Mouse (Mus musculus): ENCODE results near the gene Fbxo46. TPM values are rescaled to one million over a fixed set of nuclear protein-coding genes. Genes with fewer than 3 reads are reported as not detected.

The Fbxo46 gene
- total and polyA plus RNA-seq, 2 experiments from 2014 or later, result 9.9 to 20.6 TPM

- ATAC-seq (ENCODE audit: low FRiP score) (no peak), DNase-seq (ENCODE audit: low spot score) (peak; percentile 83)
- Histone ChIP-seq H3K9me3 (ENCODE audit: low read length) (no peaks in the 10 kb centered on the region), H3K4me3 (ENCODE audit: low read depth, low read length) (peak overlapping the region; percentile 74), H3K27ac (ENCODE audit: low read depth, low read length) (no peak overlapping the region), H3K9ac (replicated peaks; ENCODE audit: low read length, poor library complexity, severe bottlenecking) (peak overlapping the region; percentile 29; the same call in 1 of the 2 replicates), H3K27me3 (ENCODE audit: insufficient read depth, low read length) (no peaks in the 10 kb centered on the region), H3K4me1 (ENCODE audit: insufficient read depth, low read length) (no peaks in the 10 kb centered on the region; the same call in 1 of the 2 replicates), H3K4me2 (ENCODE audit: low read depth, low read length, poor library complexity, severe bottlenecking) (peak overlapping the region; percentile 88), H3K36me3 (ENCODE audit: insufficient read depth, low read length) (0 out of 2 replicates have a peak, but pooled peaks cover 2% of the 10 kb centered on the region)
- TF ChIP-seq CTCF (IDR thresholded peaks at IDR 0.05), result peak; percentile 77
- under 1% methylated on average over 23 of the region's 32 CpGs for WGBS
Measured at GRCm38 (mm10) chr7:19179173-19179572, 59.5 kb downstream of the Fbxo46 start.

GRCm38 (mm10) chr7:19179936-19180335 is 60.3 kb downstream of the Fbxo46 start:
- no peak overlapping the region for H3K9ac ChIP-seq (replicated peaks; ENCODE audit: low read length, poor library complexity, severe bottlenecking)
- H3K27ac ChIP-seq (ENCODE audit: low read depth, low read length), result no peak overlapping the region
- no peak for DNase-seq (ENCODE audit: low spot score)
- peak overlapping the region; percentile 88 for H3K4me2 ChIP-seq (ENCODE audit: low read depth, low read length, poor library complexity, severe bottlenecking)
- TF ChIP-seq CTCF (IDR thresholded peaks at IDR 0.05), result no peak
- no peaks in the 10 kb centered on the region for H3K27me3 ChIP-seq (ENCODE audit: insufficient read depth, low read length)
- H3K36me3 ChIP-seq (ENCODE audit: insufficient read depth, low read length), result 0 out of 2 replicates have a peak, but pooled peaks cover 6% of the 10 kb centered on the region
- WGBS, result 52% methylated on average over 6 of the region's 6 CpGs
- peak overlapping the region; percentile 74 for H3K4me3 ChIP-seq (ENCODE audit: low read depth, low read length)
- H3K9me3 ChIP-seq (ENCODE audit: low read length), result no peaks in the 10 kb centered on the region
- no peaks in the 10 kb centered on the region; the same call in 1 of the 2 replicates for H3K4me1 ChIP-seq (ENCODE audit: insufficient read depth, low read length)
- no peak for ATAC-seq (ENCODE audit: low FRiP score)

- H3K9me3 ChIP-seq (ENCODE audit: low read length), result no peaks in the 10 kb centered on the region
- H3K4me1 ChIP-seq (ENCODE audit: insufficient read depth, low read length), result no peaks in the 10 kb centered on the region; the same call in 1 of the 2 replicates
- TF ChIP-seq CTCF (IDR thresholded peaks at IDR 0.05), result no peak
- H3K36me3 ChIP-seq (ENCODE audit: insufficient read depth, low read length), result peaks cover 7% of the 10 kb centered on the region
- ATAC-seq (ENCODE audit: low FRiP score), result no peak
- peak overlapping the region; percentile 21 for H3K4me3 ChIP-seq (ENCODE audit: low read depth, low read length)
- no peak for DNase-seq (ENCODE audit: low spot score)
- peak overlapping the region; percentile 36 for H3K4me2 ChIP-seq (ENCODE audit: low read depth, low read length, poor library complexity, severe bottlenecking)
- H3K27me3 ChIP-seq (ENCODE audit: insufficient read depth, low read length), result no peaks in the 10 kb centered on the region
- no peak overlapping the region for H3K27ac ChIP-seq (ENCODE audit: low read depth, low read length)
- H3K9ac ChIP-seq (replicated peaks; ENCODE audit: low read length, poor library complexity, severe bottlenecking), result 0 out of 2 replicates have a peak overlapping the region, but pooled peaks have one; percentile 19
- 7% methylated on average over 23 of the region's 27 CpGs for WGBS
Measured at GRCm38 (mm10) chr7:19180862-19181429, 61.3 kb downstream of the Fbxo46 start.

- Histone ChIP-seq H3K9me3 (ENCODE audit: low read length) (no peaks in the 10 kb centered on the region), H3K27me3 (ENCODE audit: insufficient read depth, low read length) (no peaks in the 10 kb centered on the region), H3K4me3 (ENCODE audit: low read depth, low read length) (no peak overlapping the region), H3K4me2 (ENCODE audit: low read depth, low read length, poor library complexity, severe bottlenecking) (no peak overlapping the region), H3K36me3 (ENCODE audit: insufficient read depth, low read length) (peaks cover 24% of the 10 kb centered on the region), H3K27ac (ENCODE audit: low read depth, low read length) (no peak overlapping the region), H3K9ac (replicated peaks; ENCODE audit: low read length, poor library complexity, severe bottlenecking) (no peak overlapping the region), H3K4me1 (ENCODE audit: insufficient read depth, low read length) (no peaks in the 10 kb centered on the region; the same call in 1 of the 2 replicates)
- no peak for DNase-seq (ENCODE audit: low spot score)
- no peak for ATAC-seq (ENCODE audit: low FRiP score)
- 72% methylated on average over 2 of the region's 2 CpGs for WGBS
- no peak for TF ChIP-seq CTCF (IDR thresholded peaks at IDR 0.05)
Measured at GRCm38 (mm10) chr7:19184250-19184649, 64.6 kb downstream of the Fbxo46 start.

- Histone ChIP-seq H3K4me3 (ENCODE audit: low read depth, low read length) (no peak overlapping the region), H3K27ac (ENCODE audit: low read depth, low read length) (no peak overlapping the region), H3K27me3 (ENCODE audit: insufficient read depth, low read length) (no peaks in the 10 kb centered on the region), H3K36me3 (ENCODE audit: insufficient read depth, low read length) (peaks cover 24% of the 10 kb centered on the region), H3K4me2 (ENCODE audit: low read depth, low read length, poor library complexity, severe bottlenecking) (no peak overlapping the region), H3K9me3 (ENCODE audit: low read length) (no peaks in the 10 kb centered on the region), H3K4me1 (ENCODE audit: insufficient read depth, low read length) (no peaks in the 10 kb centered on the region; the same call in 1 of the 2 replicates), H3K9ac (replicated peaks; ENCODE audit: low read length, poor library complexity, severe bottlenecking) (peak overlapping the region; percentile 0; the same call in 1 of the 2 replicates)
- TF ChIP-seq CTCF (IDR thresholded peaks at IDR 0.05), result no peak
- peak; percentile 56 for DNase-seq (ENCODE audit: low spot score)
- WGBS, result 49% methylated on average over 6 of the region's 6 CpGs
- no peak for ATAC-seq (ENCODE audit: low FRiP score)
Measured at GRCm38 (mm10) chr7:19184758-19185157, 65.1 kb downstream of the Fbxo46 start.

MicroRNA genes within 50 kb of the gene (microRNA counts, 519-probe panel; counts per million panel counts)
- microRNA mmu-miR-330, result 1,396 counts per million, percentile 61 among the panel's probes with 10 or more counts

Small RNA genes within 50 kb of the gene (microRNA-seq; reads per million reads assigned to microRNA genes)
- gene Mir3100 (ENCODE audit: borderline number of aligned reads), result 1.3 reads per million
- gene Mir330 (ENCODE audit: borderline number of aligned reads), result 975 reads per million, percentile 74 among the genes with 10 or more reads in this experiment

Other genes with a start within 250 kb of the Fbxo46 start
- gene Pglyrp1, start 248.5 kb upstream of the Fbxo46 start, total RNA-seq (2014; rRNA removed), result 17.3 and 18.2 TPM in 2 replicates
- 26.8 and 27.1 TPM in 2 replicates for gene Pglyrp1, start 248.5 kb upstream of the Fbxo46 start, polyA plus RNA-seq (2015; fragmentation: Nextera tagmentation; extraction: Ambion mirVana)
- 21.3 and 25.5 TPM in 2 replicates for gene Ccdc61, start 209.4 kb upstream of the Fbxo46 start, total RNA-seq (2014; rRNA removed)
- 29.5 and 35.2 TPM in 2 replicates for gene Ccdc61, start 209.4 kb upstream of the Fbxo46 start, polyA plus RNA-seq (2015; fragmentation: Nextera tagmentation; extraction: Ambion mirVana)
- 20.9 and 26.5 TPM in 2 replicates for gene Nova2, start 194.0 kb upstream of the Fbxo46 start, total RNA-seq (2014; rRNA removed)
- 8.7 and 10.1 TPM in 2 replicates for gene Nova2, start 194.0 kb upstream of the Fbxo46 start, polyA plus RNA-seq (2015; fragmentation: Nextera tagmentation; extraction: Ambion mirVana)
- 1.7 and 3.7 TPM in 2 replicates for gene Nanos2, start 132.5 kb upstream of the Fbxo46 start, total RNA-seq (2014; rRNA removed)
- 0.59 and 1.3 TPM in 2 replicates for gene Nanos2, start 132.5 kb upstream of the Fbxo46 start, polyA plus RNA-seq (2015; fragmentation: Nextera tagmentation; extraction: Ambion mirVana)
- gene Mypop, start 128.6 kb upstream of the Fbxo46 start, total RNA-seq (2014; rRNA removed), result 16.0 and 21.2 TPM in 2 replicates
- gene Mypop, start 128.6 kb upstream of the Fbxo46 start, polyA plus RNA-seq (2015; fragmentation: Nextera tagmentation; extraction: Ambion mirVana), result 4.7 and 5.0 TPM in 2 replicates
- 115 and 133 TPM in 2 replicates for gene Irf2bp1, start 115.8 kb upstream of the Fbxo46 start, total RNA-seq (2014; rRNA removed)
- gene Irf2bp1, start 115.8 kb upstream of the Fbxo46 start, polyA plus RNA-seq (2015; fragmentation: Nextera tagmentation; extraction: Ambion mirVana), result 25.6 and 26.1 TPM in 2 replicates
- gene Foxa3, start 96.3 kb upstream of the Fbxo46 start, total RNA-seq (2014; rRNA removed), result not detected in 2 replicates
- not detected in 2 replicates for gene Foxa3, start 96.3 kb upstream of the Fbxo46 start, polyA plus RNA-seq (2015; fragmentation: Nextera tagmentation; extraction: Ambion mirVana)
- 73.5 and 74.2 TPM in 2 replicates for gene Sympk, start 95.5 kb upstream of the Fbxo46 start, total RNA-seq (2014; rRNA removed)
- gene Sympk, start 95.5 kb upstream of the Fbxo46 start, polyA plus RNA-seq (2015; fragmentation: Nextera tagmentation; extraction: Ambion mirVana), result 19.5 and 19.7 TPM in 2 replicates
- not detected in 2 replicates for gene Rsph6a, start 65.2 kb upstream of the Fbxo46 start, total RNA-seq (2014; rRNA removed)
- 0.57 and 0.75 TPM in 2 replicates for gene Rsph6a, start 65.2 kb upstream of the Fbxo46 start, polyA plus RNA-seq (2015; fragmentation: Nextera tagmentation; extraction: Ambion mirVana)
- gene Dmwd, start 43.6 kb upstream of the Fbxo46 start, total RNA-seq (2014; rRNA removed), result 134 and 136 TPM in 2 replicates
- gene Dmwd, start 43.6 kb upstream of the Fbxo46 start, polyA plus RNA-seq (2015; fragmentation: Nextera tagmentation; extraction: Ambion mirVana), result 33.1 and 35.4 TPM in 2 replicates
- 12.3 and 32.1 TPM in 2 replicates for gene Dmpk, start 36.0 kb upstream of the Fbxo46 start, total RNA-seq (2014; rRNA removed)
- gene Dmpk, start 36.0 kb upstream of the Fbxo46 start, polyA plus RNA-seq (2015; fragmentation: Nextera tagmentation; extraction: Ambion mirVana), result 4.0 and 5.1 TPM in 2 replicates
- 5.4 and 8.2 TPM in 2 replicates for gene Six5, start 25.3 kb upstream of the Fbxo46 start, total RNA-seq (2014; rRNA removed)
- gene Six5, start 25.3 kb upstream of the Fbxo46 start, polyA plus RNA-seq (2015; fragmentation: Nextera tagmentation; extraction: Ambion mirVana), result 1.2 and 1.4 TPM in 2 replicates
- gene Gm4969, start 1.5 kb upstream of the Fbxo46 start, total RNA-seq (2014; rRNA removed), result 9.4 and 9.6 TPM in 2 replicates
- gene Gm4969, start 1.5 kb upstream of the Fbxo46 start, polyA plus RNA-seq (2015; fragmentation: Nextera tagmentation; extraction: Ambion mirVana), result 12.7 and 12.9 TPM in 2 replicates
- 17.3 and 17.8 TPM in 2 replicates for gene Qpctl, start 29.4 kb downstream of the Fbxo46 start, total RNA-seq (2014; rRNA removed)
- gene Qpctl, start 29.4 kb downstream of the Fbxo46 start, polyA plus RNA-seq (2015; fragmentation: Nextera tagmentation; extraction: Ambion mirVana), result 30.2 and 32.5 TPM in 2 replicates
- 31.4 and 36.7 TPM in 2 replicates for gene Snrpd2, start 29.9 kb downstream of the Fbxo46 start, total RNA-seq (2014; rRNA removed)
- gene Snrpd2, start 29.9 kb downstream of the Fbxo46 start, polyA plus RNA-seq (2015; fragmentation: Nextera tagmentation; extraction: Ambion mirVana), result 115 and 116 TPM in 2 replicates
- gene Gipr, start 46.3 kb downstream of the Fbxo46 start, total RNA-seq (2014; rRNA removed), result 2.3 and 7.4 TPM in 2 replicates
- gene Gipr, start 46.3 kb downstream of the Fbxo46 start, polyA plus RNA-seq (2015; fragmentation: Nextera tagmentation; extraction: Ambion mirVana), result 1.7 and 2.3 TPM in 2 replicates
- 83.7 and 89.0 TPM in 2 replicates for gene Eml2, start 56.6 kb downstream of the Fbxo46 start, total RNA-seq (2014; rRNA removed)
- 13.1 and 13.4 TPM in 2 replicates for gene Eml2, start 56.6 kb downstream of the Fbxo46 start, polyA plus RNA-seq (2015; fragmentation: Nextera tagmentation; extraction: Ambion mirVana)
- 3.1 and 4.7 TPM in 2 replicates for gene Gpr4, start 92.7 kb downstream of the Fbxo46 start, total RNA-seq (2014; rRNA removed)
- 6.1 and 6.2 TPM in 2 replicates for gene Gpr4, start 92.7 kb downstream of the Fbxo46 start, polyA plus RNA-seq (2015; fragmentation: Nextera tagmentation; extraction: Ambion mirVana)
- gene Opa3, start 108.5 kb downstream of the Fbxo46 start, total RNA-seq (2014; rRNA removed), result 34.8 and 40.1 TPM in 2 replicates
- gene Opa3, start 108.5 kb downstream of the Fbxo46 start, polyA plus RNA-seq (2015; fragmentation: Nextera tagmentation; extraction: Ambion mirVana), result 33.4 and 33.9 TPM in 2 replicates
- gene Vasp, start 152.0 kb downstream of the Fbxo46 start, total RNA-seq (2014; rRNA removed), result 50.9 and 56.9 TPM in 2 replicates
- 31.4 and 32.3 TPM in 2 replicates for gene Vasp, start 152.0 kb downstream of the Fbxo46 start, polyA plus RNA-seq (2015; fragmentation: Nextera tagmentation; extraction: Ambion mirVana)
- gene Ppm1n, start 160.2 kb downstream of the Fbxo46 start, total RNA-seq (2014; rRNA removed), result 1.8 and 2.2 TPM in 2 replicates
- gene Ppm1n, start 160.2 kb downstream of the Fbxo46 start, polyA plus RNA-seq (2015; fragmentation: Nextera tagmentation; extraction: Ambion mirVana), result 1.2 and 1.4 TPM in 2 replicates
- gene Rtn2, start 162.8 kb downstream of the Fbxo46 start, total RNA-seq (2014; rRNA removed), result 160 and 172 TPM in 2 replicates
- 104 and 107 TPM in 2 replicates for gene Rtn2, start 162.8 kb downstream of the Fbxo46 start, polyA plus RNA-seq (2015; fragmentation: Nextera tagmentation; extraction: Ambion mirVana)
- gene Fosb, start 190.2 kb downstream of the Fbxo46 start, total RNA-seq (2014; rRNA removed), result 0.38 and 0.66 TPM in 2 replicates
- gene Fosb, start 190.2 kb downstream of the Fbxo46 start, polyA plus RNA-seq (2015; fragmentation: Nextera tagmentation; extraction: Ambion mirVana), result 0.10 and 0.11 TPM in 2 replicates
- 50.3 and 71.4 TPM in 2 replicates for gene Ercc1, start 224.9 kb downstream of the Fbxo46 start, total RNA-seq (2014; rRNA removed)
- gene Ercc1, start 224.9 kb downstream of the Fbxo46 start, polyA plus RNA-seq (2015; fragmentation: Nextera tagmentation; extraction: Ambion mirVana), result 67.7 and 71.0 TPM in 2 replicates
- 8.7 and 14.0 TPM in 2 replicates for gene Cd3eap, start 239.6 kb downstream of the Fbxo46 start, total RNA-seq (2014; rRNA removed)
- gene Cd3eap, start 239.6 kb downstream of the Fbxo46 start, polyA plus RNA-seq (2015; fragmentation: Nextera tagmentation; extraction: Ambion mirVana), result 21.5 and 21.6 TPM in 2 replicates
- 0.52 and 1.0 TPM in 2 replicates for gene Ppp1r13l, start 239.9 kb downstream of the Fbxo46 start, total RNA-seq (2014; rRNA removed)
- gene Ppp1r13l, start 239.9 kb downstream of the Fbxo46 start, polyA plus RNA-seq (2015; fragmentation: Nextera tagmentation; extraction: Ambion mirVana), result 1.5 and 2.0 TPM in 2 replicates